Mouse (Mus musculus) liver, postnatal 0 days (tissue): ENCODE data around the gene Cetn2.

ENCODE experiments used
- CTCF ChIP-seq: sonication (generic); IDR thresholded peaks from 2 replicates; pipeline ENCODE4 v1.5.1; 2016; ENCODE audit warnings: antibody characterized with exemption, low read depth
- EP300 ChIP-seq: IDR thresholded peaks from 2 replicates; pipeline ENCODE4 v1.6.1; 2016; ENCODE audit warnings: antibody characterized with exemption, low read depth, mild to moderate bottlenecking

GRCm38 (mm10) chrX:72918682-72919059, 460 bp upstream of the Cetn2 start:
- TF ChIP-seq CTCF = no peak
- no peak for TF ChIP-seq EP300
